Mouse (Mus musculus): ENCODE results near the gene Ugt2b35.
"Not testable (repeated sequence)": the region's sequence is repeated elsewhere in the genome, so short reads cannot be mapped to it uniquely, and the experiment has no call there.

Gene Ugt2b35

GRCm38 (mm10) chr5:87000395-87001073 is at the start of gene Ugt2b35:
Ugt2b35 (plus strand) TSS chr5:87000860.
- no peak for DNase-seq

- DNase-seq, result no peak
These were observed 40.2 kb upstream of the Ugt2b35 start for GRCm38 (mm10) chr5:86960504-86960903.

GRCm38 (mm10) chr5:86961587-86962358 is 38.9 kb upstream of the Ugt2b35 start:
- DNase-seq, result no peak

GRCm38 (mm10) chr5:86962849-86963248 is 37.8 kb upstream of the Ugt2b35 start:
- not testable (repeated sequence) for DNase-seq

GRCm38 (mm10) chr5:86967271-86967670 is 33.4 kb upstream of the Ugt2b35 start:
- not testable (repeated sequence) for DNase-seq

GRCm38 (mm10) chr5:87004735-87005134 is 4.1 kb downstream of the Ugt2b35 start:
- no peak for DNase-seq

- DNase-seq, result no peak
These were observed 14.8 kb downstream of the Ugt2b35 start for GRCm38 (mm10) chr5:87015477-87015876.

- no peak for DNase-seq
These were observed 26.7 kb downstream of the Ugt2b35 start for GRCm38 (mm10) chr5:87027359-87027758.

- DNase-seq, result no peak
These were observed 30.0 kb downstream of the Ugt2b35 start for GRCm38 (mm10) chr5:87030624-87031023.

All from kidney, postnatal 14 days (tissue).